Mouse (Mus musculus): ENCODE data around the gene Rgs19. TPM values are rescaled to one million over a fixed set of nuclear protein-coding genes. Genes with fewer than 3 reads are reported as not detected.

Rgs19 gene
- polyA plus RNA-seq, 1 experiment from 2014 or later = 19.0 TPM

DNA sequence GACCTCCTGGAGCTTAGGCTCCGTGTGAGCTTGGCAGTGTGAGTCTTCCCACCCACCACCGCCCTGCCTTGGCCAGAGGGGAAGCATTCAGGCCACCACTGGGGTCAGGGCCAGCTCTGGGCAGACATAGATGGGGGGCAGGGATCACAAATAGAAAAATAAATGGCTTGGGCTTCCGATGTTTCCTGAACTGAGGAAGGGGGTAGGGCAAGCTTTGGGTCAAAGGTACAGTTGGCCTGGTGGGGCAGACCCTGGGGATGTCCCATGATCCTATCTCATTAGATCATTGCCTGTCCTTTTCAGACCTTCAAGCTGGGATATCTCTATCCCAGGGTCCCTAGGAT, 16.1 kb downstream of the Rgs19 start:
- Histone ChIP-seq H3K36me3 (ENCODE audit: control insufficient read depth, insufficient read depth) (no peaks in the 10 kb centered on the region), H3K4me1 (ENCODE audit: control insufficient read depth, low read depth, low read length) (peaks cover 8% of the 10 kb centered on the region), H3K9ac (ENCODE audit: low read depth, low read length) (no peak overlapping the region), H3K4me3 (ENCODE audit: low read depth, low read length) (no peak overlapping the region), H3K27me3 (ENCODE audit: control insufficient read depth, insufficient read depth, low read depth, low read length) (peaks cover 28% of the 10 kb centered on the region), H3K27ac (ENCODE audit: low read length) (no peak overlapping the region), H3K9me3 (replicated peaks; ENCODE audit: control insufficient read depth, low read length) (no peaks in the 10 kb centered on the region), H3K4me2 (ENCODE audit: low read depth, low read length) (no peak overlapping the region)
- 0 out of 2 replicates have a peak, but pooled peaks have one; percentile 15 for ATAC-seq (ENCODE audit: low read depth)
- WGBS (ENCODE audit: insufficient replicate concordance) = 30% methylated on average over 3 of the region's 3 CpGs

DNA sequence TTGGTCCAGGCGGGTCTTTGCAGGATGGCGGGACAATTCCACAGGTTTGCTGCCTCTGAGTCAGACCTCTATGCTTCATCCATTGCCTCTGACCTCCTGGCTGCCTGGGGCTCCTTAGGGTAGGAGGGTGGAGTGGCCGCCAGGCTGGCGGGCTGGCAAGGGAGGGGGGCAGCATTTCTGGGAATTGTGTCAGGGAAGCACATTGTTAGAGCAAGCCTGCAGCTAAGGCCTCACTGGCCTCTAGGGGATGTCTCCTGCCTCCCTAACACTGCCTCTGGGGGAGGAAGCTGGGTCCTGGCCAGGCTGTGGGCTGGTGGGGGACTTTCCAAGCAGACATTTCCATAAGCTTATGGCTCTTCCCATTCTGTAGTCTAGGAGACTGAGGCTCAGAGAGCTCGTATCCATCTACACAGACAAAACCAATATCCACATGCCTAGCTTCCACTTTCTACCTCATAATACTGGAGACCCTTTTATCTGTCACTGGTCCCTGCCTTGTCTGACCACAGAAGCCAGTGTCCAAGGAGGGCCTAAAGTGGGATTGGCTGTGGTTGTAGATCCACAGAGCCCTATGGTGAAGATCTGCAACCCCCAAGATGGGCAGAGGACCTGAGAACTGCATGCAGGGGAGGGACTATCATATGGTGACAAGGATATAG, 16.6 kb downstream of the Rgs19 start:
- Histone ChIP-seq H3K4me1 (ENCODE audit: control insufficient read depth, low read depth, low read length) (peaks cover 8% of the 10 kb centered on the region), H3K36me3 (ENCODE audit: control insufficient read depth, insufficient read depth) (no peaks in the 10 kb centered on the region), H3K9me3 (replicated peaks; ENCODE audit: control insufficient read depth, low read length) (no peaks in the 10 kb centered on the region), H3K27me3 (ENCODE audit: control insufficient read depth, insufficient read depth, low read depth, low read length) (peaks cover 33% of the 10 kb centered on the region), H3K4me2 (ENCODE audit: low read depth, low read length) (no peak overlapping the region), H3K4me3 (ENCODE audit: low read depth, low read length) (no peak overlapping the region), H3K27ac (ENCODE audit: low read length) (no peak overlapping the region), H3K9ac (ENCODE audit: low read depth, low read length) (no peak overlapping the region)
- ATAC-seq (ENCODE audit: low read depth) = no peak
- 69% methylated on average over 5 of the region's 5 CpGs for WGBS (ENCODE audit: insufficient replicate concordance)

GRCm38 (mm10) chr2:181676424-181676823, 17.4 kb downstream of the Rgs19 start:
- Histone ChIP-seq H3K4me3 (ENCODE audit: low read depth, low read length) (no peak overlapping the region), H3K27me3 (ENCODE audit: control insufficient read depth, insufficient read depth, low read depth, low read length) (peaks cover 41% of the 10 kb centered on the region), H3K9ac (ENCODE audit: low read depth, low read length) (no peak overlapping the region), H3K4me2 (ENCODE audit: low read depth, low read length) (no peak overlapping the region), H3K9me3 (replicated peaks; ENCODE audit: control insufficient read depth, low read length) (no peaks in the 10 kb centered on the region), H3K36me3 (ENCODE audit: control insufficient read depth, insufficient read depth) (no peaks in the 10 kb centered on the region), H3K4me1 (ENCODE audit: control insufficient read depth, low read depth, low read length) (peaks cover 8% of the 10 kb centered on the region), H3K27ac (ENCODE audit: low read length) (no peak overlapping the region)
- WGBS (ENCODE audit: insufficient replicate concordance) = 22% methylated on average over 2 of the region's 2 CpGs
- no peak for ATAC-seq (ENCODE audit: low read depth)

DNA sequence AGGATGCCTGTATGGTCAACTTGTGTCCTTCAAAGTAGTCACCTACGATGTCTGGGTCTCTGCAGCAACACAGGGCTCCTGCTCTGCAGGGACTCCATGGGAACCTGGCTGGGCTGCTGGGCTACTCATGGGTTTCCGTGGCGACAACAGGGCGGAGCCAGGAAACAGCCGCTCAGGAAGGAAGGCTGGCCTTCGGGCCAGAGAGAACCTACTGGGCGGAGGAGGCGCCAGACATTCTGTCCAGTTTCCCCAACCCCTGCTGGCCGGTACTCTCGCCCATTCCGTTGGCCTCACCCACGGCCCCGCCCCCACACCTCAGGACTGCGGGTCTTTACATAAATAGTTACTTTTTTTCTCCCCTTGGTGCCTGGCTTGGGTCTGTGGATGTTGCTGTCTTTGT, 18.3 kb downstream of the Rgs19 start:
- no peak overlapping the region for H3K27ac ChIP-seq (ENCODE audit: low read length)
- H3K9ac ChIP-seq (ENCODE audit: low read depth, low read length) = no peak overlapping the region
- no peaks in the 10 kb centered on the region for H3K9me3 ChIP-seq (replicated peaks; ENCODE audit: control insufficient read depth, low read length)
- no peak overlapping the region for H3K4me3 ChIP-seq (ENCODE audit: low read depth, low read length)
- peak; percentile 33 for ATAC-seq (ENCODE audit: low read depth)
- H3K4me2 ChIP-seq (ENCODE audit: low read depth, low read length) = peak overlapping the region; percentile 42; the same call in 1 of the 2 replicates
- H3K36me3 ChIP-seq (ENCODE audit: control insufficient read depth, insufficient read depth) = no peaks in the 10 kb centered on the region
- 3% methylated on average over 14 of the region's 14 CpGs for WGBS (ENCODE audit: insufficient replicate concordance)
- H3K27me3 ChIP-seq (ENCODE audit: control insufficient read depth, insufficient read depth, low read depth, low read length) = peaks cover 42% of the 10 kb centered on the region
- H3K4me1 ChIP-seq (ENCODE audit: control insufficient read depth, low read depth, low read length) = peaks cover 3% of the 10 kb centered on the region

- Histone ChIP-seq H3K4me2 (ENCODE audit: low read depth, low read length) (no peak overlapping the region), H3K27ac (ENCODE audit: low read length) (no peak overlapping the region), H3K4me3 (ENCODE audit: low read depth, low read length) (no peak overlapping the region), H3K9me3 (replicated peaks; ENCODE audit: control insufficient read depth, low read length) (no peaks in the 10 kb centered on the region), H3K36me3 (ENCODE audit: control insufficient read depth, insufficient read depth) (no peaks in the 10 kb centered on the region), H3K27me3 (ENCODE audit: control insufficient read depth, insufficient read depth, low read depth, low read length) (peaks cover 46% of the 10 kb centered on the region), H3K9ac (ENCODE audit: low read depth, low read length) (no peak overlapping the region), H3K4me1 (ENCODE audit: control insufficient read depth, low read depth, low read length) (peaks cover 3% of the 10 kb centered on the region)
- WGBS (ENCODE audit: insufficient replicate concordance) = 62% methylated on average over 4 of the region's 4 CpGs
- ATAC-seq (ENCODE audit: low read depth) = no peak
Measured at GRCm38 (mm10) chr2:181674934-181675333, 18.8 kb downstream of the Rgs19 start.

GRCm38 (mm10) chr2:181673501-181673900, 20.3 kb downstream of the Rgs19 start:
- Histone ChIP-seq H3K9ac (ENCODE audit: low read depth, low read length) (no peak overlapping the region), H3K27me3 (ENCODE audit: control insufficient read depth, insufficient read depth, low read depth, low read length) (peaks cover 58% of the 10 kb centered on the region), H3K4me2 (ENCODE audit: low read depth, low read length) (no peak overlapping the region), H3K4me1 (ENCODE audit: control insufficient read depth, low read depth, low read length) (peaks cover 3% of the 10 kb centered on the region), H3K9me3 (replicated peaks; ENCODE audit: control insufficient read depth, low read length) (no peaks in the 10 kb centered on the region), H3K36me3 (ENCODE audit: control insufficient read depth, insufficient read depth) (no peaks in the 10 kb centered on the region), H3K4me3 (ENCODE audit: low read depth, low read length) (no peak overlapping the region), H3K27ac (ENCODE audit: low read length) (no peak overlapping the region)
- WGBS (ENCODE audit: insufficient replicate concordance) = 48% methylated on average over 1 of the region's 1 CpGs
- ATAC-seq (ENCODE audit: low read depth) = no peak

DNA sequence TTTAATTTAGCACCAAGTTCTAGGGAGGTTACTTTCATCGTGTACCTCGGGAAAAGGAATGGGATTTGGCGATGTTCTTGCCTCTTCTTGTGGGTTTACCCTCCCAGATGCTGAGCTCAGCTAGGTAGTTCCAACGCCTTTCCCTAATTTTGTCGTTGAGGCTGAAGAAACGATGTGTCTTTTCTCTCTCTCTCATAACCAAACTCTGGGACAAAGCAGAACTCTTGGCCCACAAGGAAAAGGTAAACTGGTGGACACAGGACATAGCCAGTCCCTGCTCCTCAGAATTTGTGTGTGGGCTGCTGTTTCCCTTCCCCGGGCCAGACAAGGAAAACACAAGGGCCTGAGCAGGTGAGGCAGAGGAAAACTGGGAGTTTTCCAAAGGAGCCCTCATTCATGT, 21.8 kb downstream of the Rgs19 start:
- Histone ChIP-seq H3K9me3 (replicated peaks; ENCODE audit: control insufficient read depth, low read length) (no peaks in the 10 kb centered on the region), H3K9ac (ENCODE audit: low read depth, low read length) (no peak overlapping the region), H3K4me1 (ENCODE audit: control insufficient read depth, low read depth, low read length) (peaks cover 3% of the 10 kb centered on the region), H3K4me2 (ENCODE audit: low read depth, low read length) (no peak overlapping the region), H3K27me3 (ENCODE audit: control insufficient read depth, insufficient read depth, low read depth, low read length) (peaks cover 58% of the 10 kb centered on the region), H3K36me3 (ENCODE audit: control insufficient read depth, insufficient read depth) (no peaks in the 10 kb centered on the region), H3K4me3 (ENCODE audit: low read depth, low read length) (no peak overlapping the region), H3K27ac (ENCODE audit: low read length) (no peak overlapping the region)
- no peak for ATAC-seq (ENCODE audit: low read depth)
- WGBS (ENCODE audit: insufficient replicate concordance) = 25% methylated on average over 7 of the region's 7 CpGs

DNA sequence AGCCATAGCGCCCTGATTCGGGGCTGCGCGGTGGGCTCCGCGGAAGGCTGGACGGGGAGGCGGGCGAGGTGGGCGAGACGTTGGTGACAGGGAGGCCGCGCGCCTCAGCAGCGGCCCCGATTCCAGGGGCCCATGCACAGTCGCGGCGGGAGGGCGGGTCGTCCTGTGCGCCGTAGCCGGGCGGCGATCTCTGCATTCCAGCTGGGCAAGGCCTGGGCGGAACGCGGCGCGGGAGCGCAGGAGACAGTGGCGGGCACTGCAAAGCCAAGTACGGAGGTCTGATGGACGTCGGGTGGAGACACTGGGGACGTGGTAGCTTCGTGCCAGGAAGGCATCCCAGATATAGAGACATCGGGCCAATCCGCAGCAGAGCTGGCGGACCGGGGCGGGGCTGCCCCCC, 22.5 kb downstream of the Rgs19 start, which contains the start of gene Sox18:
Gene Sox18 (minus strand): TSS at position 315 of the 400 bp plus-strand sequence.
- peaks cover 58% of the 10 kb centered on the region for H3K27me3 ChIP-seq (ENCODE audit: control insufficient read depth, insufficient read depth, low read depth, low read length)
- no peak within 1 kb of the TSS for H3K9ac ChIP-seq (ENCODE audit: low read depth, low read length)
- WGBS (ENCODE audit: insufficient replicate concordance) = 1% methylated on average over 40 of the region's 43 CpGs
- H3K9me3 ChIP-seq (replicated peaks; ENCODE audit: control insufficient read depth, low read length) = no peaks in the 10 kb centered on the region
- no peak within 1 kb of the TSS for H3K27ac ChIP-seq (ENCODE audit: low read length)
- no peaks in the 10 kb centered on the region for H3K36me3 ChIP-seq (ENCODE audit: control insufficient read depth, insufficient read depth)
- peak within 1 kb of the TSS; percentile 45 for H3K4me3 ChIP-seq (ENCODE audit: low read depth, low read length)
- H3K4me1 ChIP-seq (ENCODE audit: control insufficient read depth, low read depth, low read length) = peaks cover 3% of the 10 kb centered on the region
- ATAC-seq (ENCODE audit: low read depth) = peak; percentile 30; the same call in 1 of the 2 replicates
- peak within 1 kb of the TSS; percentile 39 for H3K4me2 ChIP-seq (ENCODE audit: low read depth, low read length)

DNA sequence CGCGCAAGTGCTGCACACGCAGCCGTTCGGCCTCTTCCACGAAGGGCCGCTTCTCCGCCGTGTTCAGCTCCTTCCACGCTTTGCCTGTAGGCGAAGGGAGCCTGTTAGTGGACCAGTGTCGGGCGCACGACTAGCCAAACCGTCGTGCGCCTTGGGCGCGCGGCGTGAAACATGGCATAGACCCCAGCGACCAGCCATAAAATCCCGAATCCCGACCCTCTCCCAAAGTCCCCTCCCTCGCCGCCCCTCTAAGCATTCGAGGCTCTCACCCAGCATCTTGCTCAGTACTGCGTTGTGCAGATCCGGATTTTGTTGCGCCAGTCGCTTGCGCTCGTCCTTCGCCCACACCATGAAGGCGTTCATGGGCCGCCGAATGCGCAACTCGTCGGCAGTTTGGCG, 22.9 kb downstream of the Rgs19 start:
- H3K9me3 ChIP-seq (replicated peaks; ENCODE audit: control insufficient read depth, low read length) = no peaks in the 10 kb centered on the region
- no peak overlapping the region for H3K9ac ChIP-seq (ENCODE audit: low read depth, low read length)
- no peak overlapping the region for H3K27ac ChIP-seq (ENCODE audit: low read length)
- H3K4me2 ChIP-seq (ENCODE audit: low read depth, low read length) = peak overlapping the region; percentile 39
- peak overlapping the region; percentile 45 for H3K4me3 ChIP-seq (ENCODE audit: low read depth, low read length)
- H3K36me3 ChIP-seq (ENCODE audit: control insufficient read depth, insufficient read depth) = no peaks in the 10 kb centered on the region
- 1% methylated on average over 41 of the region's 41 CpGs for WGBS (ENCODE audit: insufficient replicate concordance)
- peaks cover 58% of the 10 kb centered on the region for H3K27me3 ChIP-seq (ENCODE audit: control insufficient read depth, insufficient read depth, low read depth, low read length)
- ATAC-seq (ENCODE audit: low read depth) = no peak
- peaks cover 3% of the 10 kb centered on the region for H3K4me1 ChIP-seq (ENCODE audit: control insufficient read depth, low read depth, low read length)

Measured in liver, embryonic 16.5 days (tissue).